Mouse (Mus musculus): ENCODE results near the gene Rbfox3.
A peak's percentile ranks its signal among the peaks of the same experiment; 100 is the strongest.

The Rbfox3 gene

GRCm38 (mm10) chr11:118666172-118666571, 245.2 kb downstream of the Rbfox3 start:
- no peak for DNase-seq (ENCODE audit: low spot score)

GRCm38 (mm10) chr11:118663305-118663704, 248.1 kb downstream of the Rbfox3 start:
- DNase-seq (ENCODE audit: low spot score): no peak

- DNase-seq (ENCODE audit: low spot score): no peak
Measured at GRCm38 (mm10) chr11:118659305-118659704, 252.1 kb downstream of the Rbfox3 start.

- no peak for DNase-seq (ENCODE audit: low spot score)
Measured at GRCm38 (mm10) chr11:118655833-118656232, 255.6 kb downstream of the Rbfox3 start.

GRCm38 (mm10) chr11:118653521-118654318, 257.7 kb downstream of the Rbfox3 start:
- no peak for DNase-seq (ENCODE audit: low spot score)

- no peak for DNase-seq (ENCODE audit: low spot score)
Measured at GRCm38 (mm10) chr11:118652401-118653240, 258.8 kb downstream of the Rbfox3 start.

GRCm38 (mm10) chr11:118648369-118648768, 263.0 kb downstream of the Rbfox3 start:
- DNase-seq (ENCODE audit: low spot score): peak; percentile 11

- no peak for DNase-seq (ENCODE audit: low spot score)
Measured at GRCm38 (mm10) chr11:118646864-118647263, 264.5 kb downstream of the Rbfox3 start.

GRCm38 (mm10) chr11:118645158-118645557, 266.2 kb downstream of the Rbfox3 start:
- DNase-seq (ENCODE audit: low spot score): no peak

GRCm38 (mm10) chr11:118640706-118641105, 270.7 kb downstream of the Rbfox3 start:
- no peak for DNase-seq (ENCODE audit: low spot score)

- DNase-seq (ENCODE audit: low spot score): no peak
Measured at GRCm38 (mm10) chr11:118637718-118638117, 273.7 kb downstream of the Rbfox3 start.

- DNase-seq (ENCODE audit: low spot score): no peak
Measured at GRCm38 (mm10) chr11:118634647-118635046, 276.8 kb downstream of the Rbfox3 start.

GRCm38 (mm10) chr11:118629718-118630117, 281.7 kb downstream of the Rbfox3 start:
- no peak for DNase-seq (ENCODE audit: low spot score)

GRCm38 (mm10) chr11:118627541-118627940, 283.9 kb downstream of the Rbfox3 start:
- DNase-seq (ENCODE audit: low spot score): no peak

- DNase-seq (ENCODE audit: low spot score): no peak
Measured at GRCm38 (mm10) chr11:118620869-118621268, 290.5 kb downstream of the Rbfox3 start.

GRCm38 (mm10) chr11:118614126-118614525, 297.3 kb downstream of the Rbfox3 start:
- DNase-seq (ENCODE audit: low spot score): no peak

- no peak for DNase-seq (ENCODE audit: low spot score)
Measured at GRCm38 (mm10) chr11:118610128-118610527, 301.3 kb downstream of the Rbfox3 start.

GRCm38 (mm10) chr11:118609236-118610000, 302.0 kb downstream of the Rbfox3 start:
- no peak for DNase-seq (ENCODE audit: low spot score)

GRCm38 (mm10) chr11:118607927-118608326, 303.5 kb downstream of the Rbfox3 start:
- DNase-seq (ENCODE audit: low spot score): no peak

GRCm38 (mm10) chr11:118605570-118605969, 305.8 kb downstream of the Rbfox3 start:
- no peak for DNase-seq (ENCODE audit: low spot score)

GRCm38 (mm10) chr11:118604206-118604605, 307.2 kb downstream of the Rbfox3 start:
- DNase-seq (ENCODE audit: low spot score): no peak

- DNase-seq (ENCODE audit: low spot score): no peak
Measured at GRCm38 (mm10) chr11:118603126-118603525, 308.3 kb downstream of the Rbfox3 start.
